21 mouse cellular contexts compared by ENCODE assay signal in the genomic region with DNA sequence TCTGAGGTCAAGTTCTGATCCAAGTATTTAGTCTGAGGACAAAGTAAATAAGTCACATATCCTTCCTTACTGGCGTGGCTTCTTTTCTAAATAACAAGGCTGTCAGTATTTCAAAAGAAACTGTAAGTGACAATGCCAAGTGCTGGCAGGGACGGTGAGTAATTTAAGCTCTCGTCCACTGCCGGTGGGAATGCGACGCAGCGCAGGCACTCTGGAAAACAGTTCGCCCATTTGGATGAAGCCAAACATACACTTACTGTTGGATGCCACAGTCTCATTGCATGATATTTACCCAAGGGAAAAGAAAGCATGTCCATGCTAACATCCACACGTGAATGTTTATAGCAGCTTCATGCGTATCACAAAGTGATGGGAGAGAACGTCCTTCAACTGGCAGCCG. TPM values are rescaled to one million over a fixed set of nuclear protein-coding genes. Genes with fewer than 3 reads are reported as not detected.
DNase-seq lines count a peak whose midpoint lies in the region; ATAC-seq and TF ChIP-seq lines count a peak whose summit lies in the region.
"Had no signal": no experiment of that assay in that cellular context is flagged by ENCODE, and none has a peak within 500 bp of the region (broad histone marks: within the 10 kb centered on the region; RNA-seq: fewer than 3 reads in every experiment).

No protein-coding gene starts in this region.

- peak overlapping the region; percentile 3; the same call in 1 of the 2 replicates for H3K4me3 ChIP-seq in gastrocnemius, adult 2 months
- no peak overlapping the region for H3K4me3 ChIP-seq in heart, embryonic 12.5 days
- H3K4me3 ChIP-seq in embryonic facial prominence, embryonic 15.5 days (replicated peaks), result no peak overlapping the region
- H3K4me3 ChIP-seq: embryonic facial prominence, embryonic 12.5 days; forebrain, embryonic 10.5 days; forebrain, embryonic 12.5 days had no signal

- no peaks in the 10 kb centered on the region for H3K36me3 ChIP-seq in heart, embryonic 12.5 days
- no peaks in the 10 kb centered on the region for H3K36me3 ChIP-seq in embryonic facial prominence, embryonic 15.5 days
- H3K36me3 ChIP-seq: embryonic facial prominence, embryonic 12.5 days; forebrain, embryonic 10.5 days; forebrain, embryonic 12.5 days had no signal

- no peaks in the 10 kb centered on the region; the same call in 1 of the 2 replicates for H3K4me1 ChIP-seq in heart, embryonic 12.5 days (replicated peaks)
- no peaks in the 10 kb centered on the region for H3K4me1 ChIP-seq in embryonic facial prominence, embryonic 15.5 days
- H3K4me1 ChIP-seq: forebrain, embryonic 10.5 days; forebrain, embryonic 12.5 days had no signal

- H3K27me3 ChIP-seq in heart, embryonic 12.5 days (replicated peaks), result peaks cover 18% of the 10 kb centered on the region
- H3K27me3 ChIP-seq in embryonic facial prominence, embryonic 15.5 days, result no peaks in the 10 kb centered on the region
- H3K27me3 ChIP-seq: embryonic facial prominence, embryonic 12.5 days had no signal

- H3K27ac ChIP-seq in gastrocnemius, adult 2 months, result no peak overlapping the region
- no peak overlapping the region for H3K27ac ChIP-seq in heart, embryonic 12.5 days (ENCODE audit: poor library complexity, severe bottlenecking)
- H3K27ac ChIP-seq in embryonic facial prominence, embryonic 15.5 days (replicated peaks), result 0 out of 2 replicates have a peak overlapping the region, but pooled peaks have one; percentile 7
- H3K27ac ChIP-seq: embryonic facial prominence, embryonic 12.5 days; forebrain, embryonic 10.5 days; forebrain, embryonic 12.5 days had no signal

- H3K9ac ChIP-seq in heart, embryonic 12.5 days, result no peak overlapping the region
- H3K9ac ChIP-seq in embryonic facial prominence, embryonic 15.5 days, result no peak overlapping the region
- H3K9ac ChIP-seq: embryonic facial prominence, embryonic 12.5 days; forebrain, embryonic 12.5 days had no signal

- no peaks in the 10 kb centered on the region for H3K9me3 ChIP-seq in heart, embryonic 12.5 days (replicated peaks)
- H3K9me3 ChIP-seq in embryonic facial prominence, embryonic 15.5 days (replicated peaks), result no peaks in the 10 kb centered on the region
- H3K9me3 ChIP-seq: embryonic facial prominence, embryonic 12.5 days; forebrain, embryonic 10.5 days; forebrain, embryonic 12.5 days had no signal

- DNase-seq in gastrocnemius, adult 2 months, result no peak
- no peak for DNase-seq in gastrocnemius, adult 18-20 months (ENCODE audit: low spot score)
- DNase-seq in heart, adult 18-20 months, result no peak
- DNase-seq in fibroblast of lung, adult 2 months (ENCODE audit: low read depth), result peak; percentile 46
- no peak for DNase-seq in urinary bladder, adult 2 months (ENCODE audit: low spot score)
- DNase-seq: adrenal gland, adult 2 months; adrenal gland, postnatal 10 days; adrenal gland, postnatal 25 days; cerebellum, adult 11 months; cerebellum, adult 18-20 months; cerebellum, adult 8-10 months; cerebellum, adult 9-11 months; cerebellum, postnatal 36 days; embryo, embryonic 11 days had no signal

- no peak for ATAC-seq in heart, embryonic 12.5 days (ENCODE audit: insufficient number of reproducible peaks, low FRiP score)
- no peak for ATAC-seq in embryonic facial prominence, embryonic 15.5 days (ENCODE audit: insufficient number of reproducible peaks, low FRiP score, low TSS enrichment, low read depth)
- ATAC-seq: forebrain, embryonic 14.5 days; forebrain, embryonic 16.5 days had no signal

- 0 out of 2 replicates have a peak overlapping the region, but pooled peaks have one; percentile 7 for H3K4me2 ChIP-seq in heart, embryonic 12.5 days
- H3K4me2 ChIP-seq in embryonic facial prominence, embryonic 15.5 days (replicated peaks), result no peak overlapping the region
- H3K4me2 ChIP-seq: embryonic facial prominence, embryonic 12.5 days; forebrain, embryonic 12.5 days had no signal

- 64% methylated on average over 12 of the region's 12 CpGs for WGBS in heart, embryonic 12.5 days
- 52% methylated on average over 12 of the region's 12 CpGs for WGBS in embryonic facial prominence, embryonic 15.5 days

- intact Hi-C loops in gastrocnemius, adult 2 months (cut with DNase I), result no loop called here

- no peak for TF ChIP-seq CTCF in gastrocnemius, adult 2 months (IDR thresholded peaks at IDR 0.05)

RNA-seq across cellular contexts. Expression of a gene that starts 21.5 kb away (rescaled TPM):
- total RNA-seq in gastrocnemius, adult 2 months (2021), result not detected
- total RNA-seq in gastrocnemius, adult 18-20 months (2021), result not detected
- polyA plus RNA-seq in heart, embryonic 12.5 days (2016; fragmentation: Nextera tagmentation; extraction: Ambion mirVana), result 0.82 TPM in 1 of 2 replicates, not detected in the other
- total RNA-seq in heart, adult 18-20 months (2021), result not detected
- polyA plus RNA-seq in embryonic facial prominence, embryonic 15.5 days (2015; fragmentation: Nextera tagmentation; extraction: Ambion mirVana), result 2.2 and 3.9 TPM in 2 replicates
- polyA plus RNA-seq in urinary bladder, adult 2 months (2012; rRNA removed), result 1.1 and 2.1 TPM in 2 replicates
- total RNA-seq: adrenal gland, adult 2 months; adrenal gland, postnatal 25 days had no signal
